Mouse (Mus musculus) bone marrow macrophage, adult 2 months (primary cell): Measurements from ENCODE around the gene Lpcat1.

Experiments
- CTCF ChIP-seq: IDR thresholded peaks from 2 replicates; pipeline ENCODE4 v1.5.1; 2012; ENCODE audit warnings: low read depth, mild to moderate bottlenecking, low read length, moderate library complexity
- POLR2A ChIP-seq: IDR thresholded peaks from 2 replicates; pipeline ENCODE4 v1.6.1; 2012; ENCODE audit warnings: mild to moderate bottlenecking, low read depth, low read length, borderline replicate concordance

DNA sequence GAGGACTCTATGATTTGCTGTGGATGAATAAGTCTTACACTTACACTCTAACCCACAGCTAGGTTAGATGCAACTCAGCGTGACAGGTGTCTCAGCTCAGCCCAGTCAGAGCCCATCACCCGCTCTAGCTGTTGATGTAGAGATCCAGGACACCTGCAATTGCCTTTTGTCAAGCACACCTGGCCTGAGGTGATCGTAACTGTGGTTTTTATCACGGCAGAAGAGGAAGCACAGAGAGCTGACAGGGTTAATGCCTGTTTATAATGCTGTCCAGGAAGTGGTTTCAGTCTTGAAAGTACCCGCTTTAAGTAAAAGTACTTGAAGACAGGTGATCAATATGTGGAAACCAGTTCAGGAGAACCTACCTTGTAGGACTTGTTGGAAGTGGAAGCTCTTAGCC is 32.3 kb upstream of the Lpcat1 start:
- TF ChIP-seq CTCF, result no peak
- no peak for TF ChIP-seq POLR2A
